Mouse (Mus musculus): ENCODE data around the gene Creb3l2. TPM values are rescaled to one million over a fixed set of nuclear protein-coding genes. Genes with fewer than 3 reads are reported as not detected.

The Creb3l2 gene
- polyA plus RNA-seq, 1 experiment = 6.8 TPM

GRCm38 (mm10) chr6:37329901-37330864 is 111.8 kb downstream of the Creb3l2 start:
- WGBS = 76% methylated on average over 5 of the region's 5 CpGs
- Histone ChIP-seq H3K4me1 (ENCODE audit: control insufficient read depth, insufficient read depth, insufficient read length) (no peaks in the 10 kb centered on the region), H3K27me3 (ENCODE audit: control insufficient read depth, insufficient read depth, low read length) (no peaks in the 10 kb centered on the region), H3K4me3 (ENCODE audit: extremely low read depth, insufficient read depth, insufficient read length) (no peak overlapping the region), H3K36me3 (ENCODE audit: control insufficient read depth, insufficient read depth, low read length) (peaks cover 5% of the 10 kb centered on the region), H3K27ac (ENCODE audit: insufficient read depth, low read length) (no peak overlapping the region)
- no peak for DNase-seq (ENCODE audit: low read depth in 1 of 2, low spot score in 2 of 2)
- TF ChIP-seq CTCF (IDR thresholded peaks at IDR 0.05; ENCODE audit: extremely low read depth, insufficient read depth, insufficient read length, insufficient replicate concordance) (no peak), POLR2A (IDR thresholded peaks at IDR 0.05; ENCODE audit: low read depth, low read length) (no peak)

DNA sequence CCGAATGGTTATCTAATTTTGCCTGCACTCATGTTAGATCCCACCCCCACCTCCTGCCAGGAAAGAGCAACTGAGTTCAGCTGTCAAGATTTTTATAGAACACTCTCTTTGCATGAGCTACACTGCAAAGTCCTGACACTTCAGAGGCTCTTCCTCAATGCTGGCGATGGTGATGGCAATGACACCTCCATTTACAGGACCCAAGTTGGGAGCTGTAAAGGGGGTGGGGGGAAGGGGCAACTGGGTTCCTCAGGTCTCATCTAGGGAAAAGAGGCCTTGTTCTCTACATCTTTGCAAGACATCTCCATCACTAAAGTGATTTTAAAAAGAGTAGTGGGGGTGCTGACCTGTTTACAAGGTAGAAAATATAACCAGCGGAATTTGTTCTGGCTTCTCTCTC is 112.6 kb downstream of the Creb3l2 start:
- no peaks in the 10 kb centered on the region for H3K4me1 ChIP-seq (ENCODE audit: control insufficient read depth, insufficient read depth, insufficient read length)
- 90% methylated on average over 3 of the region's 3 CpGs for WGBS
- no peaks in the 10 kb centered on the region for H3K27me3 ChIP-seq (ENCODE audit: control insufficient read depth, insufficient read depth, low read length)
- TF ChIP-seq CTCF (IDR thresholded peaks at IDR 0.05; ENCODE audit: extremely low read depth, insufficient read depth, insufficient read length, insufficient replicate concordance) (no peak), POLR2A (IDR thresholded peaks at IDR 0.05; ENCODE audit: low read depth, low read length) (no peak)
- peaks cover 5% of the 10 kb centered on the region for H3K36me3 ChIP-seq (ENCODE audit: control insufficient read depth, insufficient read depth, low read length)
- no peak overlapping the region for H3K4me3 ChIP-seq (ENCODE audit: extremely low read depth, insufficient read depth, insufficient read length)
- H3K27ac ChIP-seq (ENCODE audit: insufficient read depth, low read length) = no peak overlapping the region
- no peak for DNase-seq (ENCODE audit: low read depth in 1 of 2, low spot score in 2 of 2)

GRCm38 (mm10) chr6:37328671-37329070 is 113.3 kb downstream of the Creb3l2 start:
- H3K27me3 ChIP-seq (ENCODE audit: control insufficient read depth, insufficient read depth, low read length) = no peaks in the 10 kb centered on the region
- no peak for DNase-seq (ENCODE audit: low read depth in 1 of 2, low spot score in 2 of 2)
- 85% methylated on average over 7 of the region's 7 CpGs for WGBS
- TF ChIP-seq CTCF (IDR thresholded peaks at IDR 0.05; ENCODE audit: extremely low read depth, insufficient read depth, insufficient read length, insufficient replicate concordance) (no peak), POLR2A (IDR thresholded peaks at IDR 0.05; ENCODE audit: low read depth, low read length) (no peak)
- peaks cover 2% of the 10 kb centered on the region for H3K36me3 ChIP-seq (ENCODE audit: control insufficient read depth, insufficient read depth, low read length)
- H3K27ac ChIP-seq (ENCODE audit: insufficient read depth, low read length) = no peak overlapping the region
- no peaks in the 10 kb centered on the region for H3K4me1 ChIP-seq (ENCODE audit: control insufficient read depth, insufficient read depth, insufficient read length)
- no peak overlapping the region for H3K4me3 ChIP-seq (ENCODE audit: extremely low read depth, insufficient read depth, insufficient read length)

- no peak for TF ChIP-seq CTCF (IDR thresholded peaks at IDR 0.05; ENCODE audit: extremely low read depth, insufficient read depth, insufficient read length, insufficient replicate concordance)
- no peak for TF ChIP-seq POLR2A (IDR thresholded peaks at IDR 0.05; ENCODE audit: low read depth, low read length)
- DNase-seq (ENCODE audit: low read depth in 1 of 2, low spot score in 2 of 2) = no peak
- 75% methylated on average over 6 of the region's 6 CpGs for WGBS
- Histone ChIP-seq H3K27me3 (ENCODE audit: control insufficient read depth, insufficient read depth, low read length) (no peaks in the 10 kb centered on the region), H3K4me1 (ENCODE audit: control insufficient read depth, insufficient read depth, insufficient read length) (no peaks in the 10 kb centered on the region), H3K27ac (ENCODE audit: insufficient read depth, low read length) (no peak overlapping the region), H3K4me3 (ENCODE audit: extremely low read depth, insufficient read depth, insufficient read length) (no peak overlapping the region), H3K36me3 (ENCODE audit: control insufficient read depth, insufficient read depth, low read length) (no peaks in the 10 kb centered on the region)
Observed at GRCm38 (mm10) chr6:37327519-37327918, 114.4 kb downstream of the Creb3l2 start.

- WGBS = 70% methylated on average over 8 of the region's 8 CpGs
- no peak overlapping the region for H3K27ac ChIP-seq (ENCODE audit: insufficient read depth, low read length)
Observed at GRCm38 (mm10) chr6:37326603-37326955, 115.4 kb downstream of the Creb3l2 start.

GRCm38 (mm10) chr6:37325906-37326602 is 115.9 kb downstream of the Creb3l2 start:
- WGBS = 93% methylated on average over 9 of the region's 9 CpGs
- DNase-seq (ENCODE audit: low read depth in 1 of 2, low spot score in 2 of 2) = no peak

More at GRCm38 (mm10) chr6:37326603-37326955, 115.4 kb downstream of the Creb3l2 start:
- H3K4me3 ChIP-seq (ENCODE audit: extremely low read depth, insufficient read depth, insufficient read length) = no peak overlapping the region
- TF ChIP-seq POLR2A (IDR thresholded peaks at IDR 0.05; ENCODE audit: low read depth, low read length) = no peak
- TF ChIP-seq CTCF (IDR thresholded peaks at IDR 0.05; ENCODE audit: extremely low read depth, insufficient read depth, insufficient read length, insufficient replicate concordance) = no peak
- no peak for DNase-seq (ENCODE audit: low read depth in 1 of 2, low spot score in 2 of 2)
- no peaks in the 10 kb centered on the region for H3K4me1 ChIP-seq (ENCODE audit: control insufficient read depth, insufficient read depth, insufficient read length)
- H3K27me3 ChIP-seq (ENCODE audit: control insufficient read depth, insufficient read depth, low read length) = no peaks in the 10 kb centered on the region
- H3K36me3 ChIP-seq (ENCODE audit: control insufficient read depth, insufficient read depth, low read length) = no peaks in the 10 kb centered on the region

More at GRCm38 (mm10) chr6:37325906-37326602, 115.9 kb downstream of the Creb3l2 start:
- Histone ChIP-seq H3K27me3 (ENCODE audit: control insufficient read depth, insufficient read depth, low read length) (no peaks in the 10 kb centered on the region), H3K36me3 (ENCODE audit: control insufficient read depth, insufficient read depth, low read length) (no peaks in the 10 kb centered on the region), H3K4me3 (ENCODE audit: extremely low read depth, insufficient read depth, insufficient read length) (no peak overlapping the region), H3K27ac (ENCODE audit: insufficient read depth, low read length) (no peak overlapping the region), H3K4me1 (ENCODE audit: control insufficient read depth, insufficient read depth, insufficient read length) (no peaks in the 10 kb centered on the region)
- TF ChIP-seq POLR2A (IDR thresholded peaks at IDR 0.05; ENCODE audit: low read depth, low read length) (no peak), CTCF (IDR thresholded peaks at IDR 0.05; ENCODE audit: extremely low read depth, insufficient read depth, insufficient read length, insufficient replicate concordance) (no peak)
